Mouse (Mus musculus) c-Kit-positive CD71-positive TER-119-positive erythroid progenitor cells, embryonic 14.5 days (primary cell): ENCODE data around the gene Cd79a.

ENCODE experiments used
- DNase-seq: peaks from one replicate; pipeline ENCODE4 v3.0.0-alpha.2; 2013; ENCODE audit warnings: low spot score

The Cd79a gene

DNA sequence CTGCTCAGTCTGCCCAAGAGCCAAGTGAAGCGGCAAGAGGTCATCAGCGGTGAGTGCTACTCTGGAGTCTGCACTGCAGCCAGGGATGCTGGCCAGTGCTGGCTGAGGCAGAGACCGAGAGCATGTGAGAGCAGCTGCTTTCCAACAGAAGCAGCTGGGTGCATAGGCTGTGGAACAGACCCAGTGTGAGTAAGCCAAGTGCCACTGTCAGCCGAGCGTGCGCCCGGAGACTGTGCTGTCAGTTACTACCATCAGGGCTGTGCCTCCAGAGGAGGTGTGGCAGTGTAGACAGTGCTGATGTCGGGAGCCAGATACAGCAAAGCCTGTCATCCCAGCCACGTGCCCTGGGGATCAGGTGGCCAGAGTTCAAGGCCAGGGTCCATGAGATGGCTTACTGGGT lies 22.5 kb downstream of the Cd79a start:
- DNase-seq, result no peak

DNA sequence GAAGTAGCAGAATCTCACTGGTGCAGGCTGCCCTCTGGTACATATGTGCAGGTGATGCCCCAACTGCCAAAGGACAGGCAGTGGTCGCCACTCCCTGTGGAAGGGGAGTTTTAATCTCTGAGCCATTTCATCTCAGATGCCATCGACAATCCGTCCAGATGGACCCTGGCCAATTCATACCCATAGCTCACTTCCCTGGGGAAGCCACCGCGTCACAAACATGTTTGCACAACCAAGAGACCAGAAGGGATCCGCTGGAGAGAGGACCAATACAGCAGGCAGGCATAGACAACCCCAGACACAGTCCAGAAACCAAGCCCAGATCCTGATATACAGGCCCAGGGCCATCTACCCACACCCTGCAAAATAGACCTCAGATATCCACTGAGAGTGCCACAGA lies 33.3 kb downstream of the Cd79a start:
- no peak for DNase-seq

DNA sequence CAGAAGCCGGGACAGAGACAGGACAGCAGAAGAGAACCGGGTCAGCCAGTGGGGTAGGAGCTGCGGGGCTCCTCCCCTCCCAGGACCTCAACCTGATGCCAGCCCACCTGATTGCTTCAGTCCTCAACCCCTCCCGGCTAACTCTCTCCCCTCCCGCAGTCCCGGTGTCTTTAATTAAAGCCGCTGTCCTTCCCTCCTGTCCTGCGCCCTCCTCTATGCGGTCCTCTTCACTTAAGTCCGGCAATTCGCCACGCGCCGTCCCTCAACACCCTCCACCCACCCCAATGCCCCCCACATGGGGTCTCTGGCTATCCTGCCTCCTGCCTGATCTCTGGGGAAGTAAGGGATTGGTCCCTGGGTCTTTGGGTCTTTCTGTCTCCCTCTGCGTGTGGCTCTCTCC lies 34.5 kb downstream of the Cd79a start:
- no peak for DNase-seq

DNA sequence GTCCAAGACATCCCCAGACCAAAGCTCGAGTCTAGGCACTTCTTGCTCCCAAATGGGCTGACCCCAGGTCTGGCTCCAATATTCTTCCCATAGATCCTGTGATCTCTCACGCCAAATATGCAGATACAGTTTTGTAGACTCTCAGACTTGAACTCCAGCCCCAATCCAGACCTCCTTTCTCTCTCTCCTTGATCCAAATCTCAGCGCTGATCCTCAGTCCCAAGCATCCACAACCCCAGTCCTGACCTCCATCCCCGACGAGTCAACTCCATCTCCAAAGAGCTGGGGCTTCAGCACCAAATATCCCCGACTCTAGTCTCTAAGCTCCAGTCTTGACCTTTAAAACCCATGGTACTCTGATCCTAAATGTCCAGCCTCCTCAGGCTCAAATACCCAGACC lies 46.5 kb downstream of the Cd79a start:
- DNase-seq, result no peak

DNA sequence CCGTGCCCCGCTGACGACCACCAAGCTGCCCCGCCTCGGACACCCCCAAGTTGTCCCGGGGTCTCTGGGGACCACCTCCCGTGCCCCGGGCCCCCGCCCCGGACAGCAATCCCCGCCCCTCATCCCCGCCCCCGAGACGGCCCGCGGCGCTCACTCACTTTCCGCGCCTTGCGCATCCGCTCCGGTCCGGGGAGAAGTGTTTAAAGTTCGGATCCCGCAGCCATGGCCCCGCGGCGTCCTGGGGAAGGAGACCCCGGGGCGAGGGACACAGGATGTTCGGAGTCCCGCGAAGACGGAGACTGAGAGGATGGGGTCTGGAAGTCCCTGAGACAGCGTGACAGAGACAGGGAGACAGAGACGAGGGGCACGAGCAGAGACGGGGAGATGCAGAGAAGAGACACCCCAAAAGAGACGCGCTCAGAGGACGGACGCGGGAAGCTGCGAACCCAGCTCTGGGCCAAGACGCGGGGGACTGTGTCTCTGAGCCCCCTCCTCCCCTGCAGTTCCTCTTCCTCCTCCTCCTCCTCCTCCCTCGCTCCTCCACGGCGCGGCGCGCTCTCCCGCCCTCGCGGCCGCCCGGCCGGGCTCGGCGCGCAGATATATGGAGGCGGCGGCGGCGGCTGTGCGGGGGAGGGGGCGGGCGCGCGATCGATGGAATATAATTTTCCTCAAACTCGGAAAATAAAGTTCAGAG lies 47.2 kb downstream of the Cd79a start, which contains the start of gene Gm4881:
TSS of gene Gm4881 (minus strand) at position 238 of the 694 bp plus-strand sequence.
- DNase-seq, result no peak

DNA sequence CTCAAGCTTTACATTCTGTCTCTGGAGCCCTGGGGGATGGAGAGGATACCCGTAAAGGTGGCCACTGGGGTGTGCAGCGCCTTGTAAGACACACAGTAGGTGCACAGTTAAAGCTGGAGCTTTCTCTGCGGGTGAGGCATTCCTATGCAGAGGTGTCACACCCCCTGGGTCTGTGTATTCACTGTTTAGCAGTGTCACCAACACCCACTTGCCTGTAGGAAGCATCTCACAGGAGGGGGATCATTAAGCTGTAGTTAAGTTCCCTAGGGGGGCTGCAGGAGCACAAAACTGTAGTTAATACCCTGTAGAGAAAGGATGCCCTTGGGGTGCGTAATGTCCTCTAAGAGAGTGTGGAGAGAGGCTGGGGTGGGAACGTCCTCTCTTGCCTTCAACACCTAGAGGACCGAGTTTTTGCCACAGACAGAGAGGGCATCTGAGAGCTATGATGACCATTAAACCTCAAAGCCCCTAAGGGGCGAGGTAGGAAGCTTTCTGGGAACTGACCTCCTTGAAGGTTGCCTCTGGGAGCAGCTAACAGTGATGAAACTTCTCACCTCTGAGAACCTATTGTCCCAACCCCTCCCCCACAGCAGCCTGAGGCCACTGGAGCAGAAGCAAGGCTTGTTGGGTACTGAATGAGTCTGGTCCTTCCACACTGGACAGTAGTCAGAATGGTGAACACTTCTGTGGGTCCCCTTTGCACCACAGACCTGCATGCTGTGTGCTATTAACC lies 50.3 kb downstream of the Cd79a start:
- DNase-seq, result no peak

DNA sequence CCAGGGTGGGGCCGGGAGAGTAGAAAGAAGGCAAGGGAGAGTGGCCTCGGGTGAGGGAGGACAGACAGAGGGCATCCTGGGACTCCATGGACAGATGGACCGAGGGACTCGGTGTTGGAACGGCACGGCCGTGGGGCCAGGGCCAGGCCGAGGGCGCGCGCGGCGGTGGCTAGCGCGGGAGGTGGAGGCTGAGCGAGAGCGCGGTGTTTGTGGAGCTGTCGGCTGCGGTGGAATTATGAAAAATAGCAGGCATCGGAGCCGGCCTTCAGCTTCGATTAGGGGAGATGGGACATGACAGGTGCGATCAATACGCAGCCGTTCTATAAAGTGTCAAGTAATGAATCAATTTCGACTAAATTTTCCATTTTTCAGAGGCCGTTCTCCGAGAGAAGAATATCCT lies 51.6 kb downstream of the Cd79a start:
- no peak for DNase-seq

DNA sequence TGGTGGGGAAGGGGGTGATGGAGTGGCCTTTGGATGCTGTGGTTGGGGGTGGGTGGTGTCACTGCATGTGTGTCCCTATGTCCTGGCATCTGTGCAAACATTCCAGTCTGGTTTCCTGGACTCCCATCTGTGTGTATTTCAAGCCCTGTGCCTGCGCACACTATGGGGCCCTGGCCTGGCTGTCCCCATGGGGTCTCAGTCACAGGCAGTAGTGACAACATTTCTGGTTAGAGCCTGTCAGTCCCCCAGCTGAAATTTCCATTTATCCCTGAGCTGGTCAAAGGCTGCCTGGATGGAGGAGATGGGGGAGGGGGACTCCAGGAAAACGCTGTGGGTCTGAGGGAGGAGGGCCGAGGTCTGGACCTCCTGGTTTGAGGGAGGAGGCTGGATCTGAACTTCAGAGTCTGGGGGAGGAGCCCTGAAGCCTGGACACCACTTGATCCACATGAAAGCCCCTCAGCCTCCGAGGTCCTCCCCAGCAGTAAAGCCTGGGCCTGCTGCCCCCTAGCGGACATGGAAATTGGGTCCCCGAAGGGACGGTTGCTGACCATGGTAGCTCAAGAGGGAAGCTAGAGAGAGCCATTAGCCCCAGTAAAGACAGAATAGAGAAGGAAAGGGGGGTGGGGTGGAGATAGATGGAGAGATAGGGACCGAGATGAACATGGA lies 52.9 kb downstream of the Cd79a start:
- DNase-seq, result peak; percentile 47
